Mouse (Mus musculus) myocyte (in vitro differentiated cells): ENCODE results near the gene Elf3.

Experiments used
- E2F4 ChIP-seq: IDR thresholded peaks from one replicate; pipeline ENCODE4 v1.6.1; 2011; ENCODE audit warnings: mild to moderate bottlenecking, control low read depth, moderate library complexity; ENCODE audit not compliant: insufficient read depth
- MAX ChIP-seq: IDR thresholded peaks from one replicate; pipeline ENCODE4 v1.6.1; 2011; ENCODE audit warnings: low read depth, mild to moderate bottlenecking, control low read depth
- MYOD1 ChIP-seq, 3 experiments: IDR thresholded peaks; one replicate each; pipeline ENCODE4 v1.6.1; 2011; ENCODE audit warnings: control low read depth in 2 of 3, low read depth in 2 of 3, mild to moderate bottlenecking in 2 of 3, moderate library complexity in 1 of 3; ENCODE audit not compliant: insufficient read length in 2 of 3, control insufficient read depth in 1 of 3
- MYOG ChIP-seq, 3 experiments: IDR thresholded peaks; one replicate each; pipeline ENCODE4 v1.6.1; 2011; ENCODE audit warnings: control low read depth in 2 of 3, low read depth in 2 of 3, mild to moderate bottlenecking in 2 of 3; ENCODE audit not compliant: insufficient read length in 2 of 3, control insufficient read depth in 1 of 3, insufficient read depth in 1 of 3
- POLR2A ChIP-seq: IDR thresholded peaks from one replicate; pipeline ENCODE4 v1.6.1; 2011; ENCODE audit warnings: low read depth, mild to moderate bottlenecking, control low read depth, moderate library complexity; ENCODE audit not compliant: insufficient read length
- POLR2AphosphoS2 ChIP-seq: IDR thresholded peaks from one replicate; pipeline ENCODE4 v1.6.1; 2011; ENCODE audit warnings: low read depth, control low read depth; ENCODE audit not compliant: insufficient read length
- SRF ChIP-seq: IDR thresholded peaks from one replicate; pipeline ENCODE4 v1.6.1; 2011; ENCODE audit warnings: low read depth; ENCODE audit not compliant: control insufficient read depth, insufficient read length
- TCF12 ChIP-seq: IDR thresholded peaks from one replicate; pipeline ENCODE4 v1.6.1; 2011; ENCODE audit warnings: mild to moderate bottlenecking, control low read depth; ENCODE audit not compliant: poor library complexity, insufficient read depth, severe bottlenecking
- USF1 ChIP-seq: IDR thresholded peaks from one replicate; pipeline ENCODE4 v1.6.1; 2011; ENCODE audit warnings: low read depth, mild to moderate bottlenecking, control low read depth, moderate library complexity

GRCm38 (mm10) chr1:135260931-135261330 lies 2.6 kb upstream of the Elf3 start:
- TF ChIP-seq POLR2A: no peak
- no peak for TF ChIP-seq MAX
- TF ChIP-seq POLR2AphosphoS2: no peak
- TF ChIP-seq SRF: no peak
- TF ChIP-seq TCF12: no peak
- TF ChIP-seq MYOD1 (IDR thresholded peaks at IDR 0.05; ENCODE audit: control insufficient read depth in 1 of 3, insufficient read length in 2 of 3, low read depth in 2 of 3): no peak
- no peak for TF ChIP-seq E2F4
- TF ChIP-seq MYOG (IDR thresholded peaks at IDR 0.05; ENCODE audit: control insufficient read depth in 1 of 3, insufficient read depth in 1 of 3, insufficient read length in 2 of 3, low read depth in 2 of 3): no peak
- TF ChIP-seq USF1: no peak
